Mouse (Mus musculus) lung, postnatal 0 days (tissue): ENCODE measurements around the gene Bod1l. TPM values are rescaled to one million over a fixed set of nuclear protein-coding genes. Genes with fewer than 3 reads are reported as not detected.

Experiments used
- ATAC-seq: fragments of 200-750 bp; cut with Nextera tagmentation; 2 replicates; pipeline ENCODE4 v1.8.0; 2017; ENCODE audit warnings: moderate library complexity
- DNase-seq: peaks from one replicate; pipeline ENCODE4 v3.0.0-alpha.2; 2016; ENCODE audit warnings: low spot score
- H3K27ac ChIP-seq: fragments of 300-500 bp; sonication (generic); 2 replicates; pipeline ENCODE4 v1.5.1; 2014; ENCODE audit warnings: antibody characterized with exemption, mild to moderate bottlenecking, low read length, mixed read lengths
- H3K27me3 ChIP-seq: fragments of 300-500 bp; sonication (generic); replicated peaks from 2 replicates; pipeline ENCODE4 v1.6.1; 2014; ENCODE audit warnings: low read length, mixed read lengths; ENCODE audit not compliant: insufficient read depth
- H3K36me3 ChIP-seq: fragments of 300-500 bp; sonication (generic); 2 replicates; pipeline ENCODE4 v1.6.1; 2014; ENCODE audit warnings: low read length, mixed read lengths; ENCODE audit not compliant: insufficient read depth
- H3K4me1 ChIP-seq: fragments of 300-500 bp; sonication (generic); 2 replicates; pipeline ENCODE4 v1.6.1; 2014; ENCODE audit warnings: antibody characterized with exemption, low read depth, low read length, mixed read lengths; ENCODE audit not compliant: insufficient read depth
- H3K4me2 ChIP-seq: fragments of 300-500 bp; sonication (generic); replicated peaks from 2 replicates; pipeline ENCODE4 v1.6.1; 2014; ENCODE audit warnings: low read depth, mild to moderate bottlenecking, low read length, moderate library complexity, mixed read lengths
- H3K4me3 ChIP-seq: fragments of 300-500 bp; sonication (generic); 2 replicates; pipeline ENCODE4 v1.5.1; 2014; ENCODE audit warnings: low read depth, low read length
- H3K9ac ChIP-seq: fragments of 300-500 bp; sonication (generic); replicated peaks from 2 replicates; pipeline ENCODE4 v1.6.1; 2014; ENCODE audit warnings: low read depth, mild to moderate bottlenecking
- H3K9me3 ChIP-seq: fragments of 300-500 bp; sonication (generic); 2 replicates; pipeline ENCODE4 v1.6.1; 2016; ENCODE audit warnings: low read length, mixed read lengths
- CTCF ChIP-seq: IDR thresholded peaks from 2 replicates; pipeline ENCODE4 v1.5.1; 2016; ENCODE audit warnings: antibody characterized with exemption, mild to moderate bottlenecking
- EP300 ChIP-seq: IDR thresholded peaks from 2 replicates; pipeline ENCODE4 v1.6.1; 2016; ENCODE audit warnings: antibody characterized with exemption, mild to moderate bottlenecking, control low read depth
- WGBS: fragments of 180-500 bp; shearing (Covaris S2); extraction: QIAGEN DNeasy Blood & Tissue Kit; methylation state at CpG from one replicate; pipeline ENCODE4 v1.1.7; 2014; 5-methylcytosine and 5-hydroxymethylcytosine counted together
- polyA plus RNA-seq: library from polyadenylated mRNA; unstranded; fragments of >200 nt; fragmentation: Nextera tagmentation; extraction: Ambion mirVana; gene quantifications from 2 replicates; pipeline ENCODE4 v1.2.1, GENCODE M21; 2015

Gene Bod1l
- polyA plus RNA-seq, 1 experiment from 2014 or later, result 19.7 TPM

DNA sequence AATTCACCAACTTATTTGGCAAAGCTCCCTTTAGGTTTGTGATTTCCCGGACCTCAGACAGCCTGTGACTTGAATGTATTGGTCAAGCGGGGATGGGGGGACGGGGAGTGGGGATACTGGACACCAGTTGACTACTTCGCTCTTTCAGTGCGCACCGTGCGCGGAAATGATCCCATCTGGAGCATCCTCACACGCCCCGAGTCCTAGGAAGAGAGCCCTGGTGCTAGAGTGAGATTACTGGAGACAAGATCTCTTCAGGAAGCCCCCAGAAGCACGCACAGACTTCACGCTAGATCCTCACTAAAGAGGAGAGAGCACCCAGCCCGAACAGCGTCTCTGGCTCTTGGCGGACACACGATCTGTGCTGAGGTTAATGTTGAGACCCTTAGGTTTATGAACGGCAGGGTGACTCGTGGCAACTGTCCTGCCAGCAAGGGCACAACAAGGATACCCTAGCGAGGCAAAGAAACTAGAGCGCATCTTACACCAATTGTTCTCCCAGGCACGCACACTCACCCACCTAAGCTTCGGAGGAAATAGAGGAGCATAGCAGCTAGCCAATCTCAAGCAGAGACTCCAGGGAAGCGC lies 88.6 kb downstream of the Bod1l start:
- H3K36me3 ChIP-seq, result no peaks in the 10 kb centered on the region
- TF ChIP-seq CTCF (no peak), EP300 (no peak)
- H3K4me2 ChIP-seq, result no peak overlapping the region
- no peak overlapping the region for H3K4me3 ChIP-seq
- 1% methylated on average over 23 of the region's 23 CpGs for WGBS
- ATAC-seq, result no peak
- H3K27ac ChIP-seq, result no peak overlapping the region
- no peak overlapping the region for H3K9ac ChIP-seq
- H3K9me3 ChIP-seq, result no peaks in the 10 kb centered on the region
- no peak for DNase-seq
- H3K4me1 ChIP-seq, result no peaks in the 10 kb centered on the region
- peaks cover 59% of the 10 kb centered on the region for H3K27me3 ChIP-seq

DNA sequence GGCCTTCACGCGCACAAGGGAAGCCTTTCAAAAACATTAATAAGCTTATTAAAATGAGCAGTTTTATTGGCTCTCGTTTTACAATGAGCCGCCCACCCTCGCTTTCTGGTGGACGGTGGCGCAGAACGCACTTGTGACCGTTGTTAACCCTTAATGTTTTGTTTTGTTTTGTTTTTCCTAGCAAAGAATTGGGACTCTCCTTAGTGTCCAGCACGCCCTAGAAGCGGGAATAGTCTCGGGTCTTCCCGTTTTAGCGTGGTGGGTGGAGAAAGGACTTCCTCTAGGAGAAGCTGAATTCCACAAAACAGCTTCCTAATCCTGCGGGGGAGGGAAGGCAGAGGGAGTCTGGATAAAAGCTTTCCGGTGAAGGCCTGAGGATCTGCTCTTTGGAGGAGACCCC lies 89.3 kb downstream of the Bod1l start:
- no peaks in the 10 kb centered on the region for H3K36me3 ChIP-seq
- H3K4me3 ChIP-seq, result peak overlapping the region; percentile 21; the same call in 1 of the 2 replicates
- H3K27ac ChIP-seq, result no peak overlapping the region
- no peak overlapping the region for H3K9ac ChIP-seq
- peaks cover 52% of the 10 kb centered on the region for H3K27me3 ChIP-seq
- 1% methylated on average over 16 of the region's 16 CpGs for WGBS
- TF ChIP-seq EP300 (no peak), CTCF (no peak)
- H3K4me2 ChIP-seq, result peak overlapping the region; percentile 25
- ATAC-seq (no peak), DNase-seq (no peak)
- no peaks in the 10 kb centered on the region for H3K4me1 ChIP-seq
- H3K9me3 ChIP-seq, result no peaks in the 10 kb centered on the region

DNA sequence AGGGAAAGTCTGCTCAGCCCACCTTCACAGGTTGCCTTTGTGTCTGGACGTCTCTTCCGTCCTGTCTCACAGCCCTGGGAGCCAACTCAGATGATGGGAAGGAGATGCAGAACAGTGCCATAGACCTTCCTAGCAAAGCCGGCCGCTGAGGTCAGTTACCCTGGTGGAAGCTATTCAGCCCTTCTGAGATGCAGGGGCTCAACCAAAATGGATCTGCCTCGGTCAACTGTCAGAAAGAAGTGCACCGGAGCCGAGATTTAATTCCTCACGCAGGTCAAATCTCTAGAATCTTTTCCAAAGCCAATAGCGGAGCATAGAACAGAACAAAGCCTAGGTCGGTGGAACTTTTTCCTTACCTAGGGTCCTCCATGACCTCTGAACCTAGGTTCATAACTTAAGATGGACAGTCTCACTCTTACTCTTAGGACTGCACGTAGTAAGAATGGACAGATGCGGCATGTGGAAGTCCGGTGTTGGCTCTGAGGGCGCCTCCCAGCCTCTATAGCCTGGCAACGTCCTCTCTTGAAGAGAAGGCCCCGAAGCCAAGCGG lies 89.8 kb downstream of the Bod1l start:
- DNase-seq (no peak), ATAC-seq (no peak)
- H3K27me3 ChIP-seq, result peaks cover 49% of the 10 kb centered on the region
- H3K9me3 ChIP-seq, result no peaks in the 10 kb centered on the region
- no peak overlapping the region for H3K4me3 ChIP-seq
- under 1% methylated on average over 17 of the region's 17 CpGs for WGBS
- peak overlapping the region; percentile 25; the same call in 1 of the 2 replicates for H3K4me2 ChIP-seq
- no peak overlapping the region for H3K27ac ChIP-seq
- H3K9ac ChIP-seq, result no peak overlapping the region
- H3K4me1 ChIP-seq, result no peaks in the 10 kb centered on the region
- H3K36me3 ChIP-seq, result no peaks in the 10 kb centered on the region
- TF ChIP-seq CTCF (no peak), EP300 (no peak)

DNA sequence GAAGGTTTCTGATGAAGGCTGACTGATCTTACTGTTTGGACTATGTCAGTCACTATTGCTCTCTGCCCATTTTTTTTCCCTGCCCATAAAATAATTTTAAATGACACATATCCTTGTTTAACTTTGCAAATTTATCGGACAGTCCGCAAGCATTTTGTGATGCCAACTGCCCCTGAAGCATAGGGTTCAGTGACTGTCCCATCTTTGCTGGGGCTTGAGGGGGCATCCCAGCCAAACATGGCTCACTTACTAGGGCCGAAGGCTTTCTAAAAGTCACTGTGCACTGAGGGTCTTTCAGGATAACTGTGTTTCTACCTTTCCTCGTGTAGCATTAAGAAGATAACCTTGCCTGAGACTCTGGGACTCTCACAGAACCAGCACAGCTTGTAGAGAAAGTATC lies 91.4 kb downstream of the Bod1l start:
- ATAC-seq (no peak), DNase-seq (no peak)
- H3K36me3 ChIP-seq, result no peaks in the 10 kb centered on the region
- H3K9me3 ChIP-seq, result no peaks in the 10 kb centered on the region
- no peak overlapping the region for H3K9ac ChIP-seq
- H3K4me3 ChIP-seq, result no peak overlapping the region
- H3K27me3 ChIP-seq, result peaks cover 40% of the 10 kb centered on the region
- no peak overlapping the region for H3K27ac ChIP-seq
- no peak overlapping the region for H3K4me2 ChIP-seq
- WGBS, result 30% methylated on average over 4 of the region's 4 CpGs
- no peaks in the 10 kb centered on the region for H3K4me1 ChIP-seq
- no peak for TF ChIP-seq EP300
- TF ChIP-seq CTCF, result no peak

DNA sequence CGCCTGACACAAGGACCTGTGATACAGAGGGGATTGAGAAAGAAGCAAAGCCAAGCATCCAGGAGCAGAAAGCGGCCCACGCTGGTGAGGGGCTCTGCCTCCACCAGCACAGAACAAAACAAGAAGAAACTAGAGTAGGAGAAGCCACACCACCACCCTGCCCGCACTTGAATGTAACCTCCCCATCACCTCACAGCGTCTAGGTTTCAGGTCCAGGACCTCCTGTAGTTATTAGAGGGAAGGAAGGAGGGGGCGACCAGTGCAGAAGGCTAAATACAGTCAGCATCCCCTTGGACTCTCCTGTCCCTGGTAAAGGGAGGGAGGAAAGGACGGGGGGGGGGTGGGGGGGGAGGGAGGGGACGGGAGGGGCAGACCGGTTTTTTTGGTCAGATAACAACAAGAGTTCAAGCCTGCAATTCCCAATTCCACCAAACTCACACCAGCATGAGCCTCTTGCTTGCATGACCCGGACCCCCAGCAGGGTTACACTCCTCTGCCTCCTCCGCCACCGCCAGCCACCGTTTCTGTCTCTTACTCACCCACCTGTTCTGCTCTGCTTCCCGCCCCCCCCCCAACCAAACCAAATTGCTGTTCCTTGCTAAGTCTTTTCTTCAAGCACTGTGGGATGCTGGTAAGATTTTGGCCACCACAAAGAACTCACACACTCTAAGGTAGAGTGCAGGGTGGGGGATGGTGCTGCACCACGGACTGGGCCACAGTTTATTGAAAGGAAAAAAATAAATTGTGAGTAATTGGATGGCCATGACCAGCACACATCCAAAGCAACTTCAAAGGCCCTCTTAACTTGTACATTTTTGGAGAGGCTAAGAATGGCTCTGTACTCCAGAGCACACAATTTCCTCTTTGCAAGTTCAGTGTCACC lies 99.0 kb downstream of the Bod1l start:
- Histone ChIP-seq H3K9ac (no peak overlapping the region), H3K9me3 (no peaks in the 10 kb centered on the region), H3K36me3 (no peaks in the 10 kb centered on the region), H3K27me3 (no peaks in the 10 kb centered on the region; the same call in 1 of the 2 replicates), H3K4me3 (no peak overlapping the region), H3K27ac (no peak overlapping the region), H3K4me1 (no peaks in the 10 kb centered on the region), H3K4me2 (no peak overlapping the region)
- ATAC-seq, result no peak
- TF ChIP-seq EP300 (no peak), CTCF (no peak)
- no peak for DNase-seq
- 7% methylated on average over 12 of the region's 15 CpGs for WGBS

DNA sequence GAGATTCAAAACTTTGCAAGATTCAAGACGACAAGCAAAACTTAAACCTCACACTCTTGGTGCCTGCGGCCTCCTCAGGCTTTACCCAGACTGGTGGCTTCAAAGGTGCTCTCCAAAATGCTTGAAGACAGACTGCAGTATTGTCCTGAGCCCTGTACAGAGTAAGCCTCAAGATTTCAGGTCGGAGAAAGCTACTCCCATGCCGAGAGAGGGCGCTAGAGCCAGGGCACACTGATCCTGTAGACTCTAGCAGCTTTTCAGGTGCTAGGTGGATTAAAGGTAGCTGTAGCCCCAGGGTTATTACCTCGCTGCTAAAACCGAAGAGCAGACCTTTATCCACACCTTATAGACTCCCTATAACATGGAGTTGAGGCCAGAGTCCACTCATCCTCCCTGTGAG lies 99.9 kb downstream of the Bod1l start:
- no peak for DNase-seq
- TF ChIP-seq CTCF, result peak; percentile 12; the same call in 1 of the 2 replicates
- TF ChIP-seq EP300, result no peak
- Histone ChIP-seq H3K4me2 (no peak overlapping the region), H3K27me3 (no peaks in the 10 kb centered on the region; the same call in 1 of the 2 replicates), H3K9ac (no peak overlapping the region), H3K36me3 (no peaks in the 10 kb centered on the region), H3K4me3 (no peak overlapping the region), H3K27ac (no peak overlapping the region), H3K9me3 (no peaks in the 10 kb centered on the region), H3K4me1 (no peaks in the 10 kb centered on the region)
- ATAC-seq, result no peak
- WGBS, result 9% methylated on average over 7 of the region's 7 CpGs
